Comparison of ENCODE assay signal across 9 mouse cellular contexts in the genomic region with DNA sequence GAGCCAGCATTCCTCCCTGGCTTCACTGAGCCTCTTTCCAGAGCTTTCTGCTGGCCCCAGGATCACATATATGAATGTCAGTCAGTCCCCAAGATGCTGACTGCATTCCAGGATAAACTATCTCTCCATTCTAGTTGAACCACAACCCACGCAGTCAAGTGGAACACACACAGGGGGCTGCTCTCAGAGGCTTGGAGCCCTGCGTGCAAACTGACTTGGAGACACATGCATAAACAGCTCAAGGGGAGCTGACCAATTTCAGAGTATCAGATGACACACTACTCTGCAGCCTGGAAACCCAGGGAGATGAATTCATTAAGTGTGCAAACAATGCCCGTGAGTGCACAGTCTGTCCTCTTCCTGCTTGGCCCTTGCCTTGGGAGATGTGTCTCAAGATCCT. TPM values are rescaled to one million over a fixed set of nuclear protein-coding genes. Genes with fewer than 3 reads are reported as not detected.
DNase-seq lines count a peak whose midpoint lies in the region; ATAC-seq and TF ChIP-seq lines count a peak whose summit lies in the region.
"Had no signal": no experiment of that assay in that cellular context is flagged by ENCODE, and none has a peak within 500 bp of the region (broad histone marks: within the 10 kb centered on the region; RNA-seq: fewer than 3 reads in every experiment).

No protein-coding gene starts in this region.

- 12% methylated on average over 3 of the region's 3 CpGs for whole genome bisulfite sequencing in kidney, embryonic 15.5 days
- 10% methylated on average over 3 of the region's 3 CpGs for WGBS in embryonic facial prominence, embryonic 10.5 days
- WGBS in intestine, postnatal 0 days = 39% methylated on average over 3 of the region's 3 CpGs

- no peaks in the 10 kb centered on the region for H3K27me3 ChIP-seq in kidney, embryonic 15.5 days
- H3K27me3 ChIP-seq in embryonic facial prominence, embryonic 10.5 days (replicated peaks; ENCODE audit: low read depth, poor library complexity, severe bottlenecking) = no peaks in the 10 kb centered on the region
- no peaks in the 10 kb centered on the region for H3K27me3 ChIP-seq in intestine, postnatal 0 days (replicated peaks; ENCODE audit: control insufficient read depth, insufficient read depth, low read length)
- H3K27me3 ChIP-seq: lung, embryonic 15.5 days had no signal

- H3K4me2 ChIP-seq in kidney, embryonic 15.5 days = no peak overlapping the region
- H3K4me2 ChIP-seq in intestine, postnatal 0 days (replicated peaks; ENCODE audit: low read depth) = no peak overlapping the region
- H3K4me2 ChIP-seq: lung, embryonic 15.5 days had no signal

- TF ChIP-seq CTCF in intestine, postnatal 0 days (IDR thresholded peaks at IDR 0.05; ENCODE audit: low read depth) = no peak

- ATAC-seq in kidney, embryonic 15.5 days (replicated peaks; ENCODE audit: low FRiP score) = peak; percentile 81
- peak; percentile 10; the same call in 1 of the 2 replicates for ATAC-seq in intestine, postnatal 0 days

- no peaks in the 10 kb centered on the region for H3K36me3 ChIP-seq in kidney, embryonic 15.5 days
- H3K36me3 ChIP-seq in embryonic facial prominence, embryonic 10.5 days (replicated peaks) = no peaks in the 10 kb centered on the region
- peaks cover 4% of the 10 kb centered on the region; the same call in 1 of the 2 replicates for H3K36me3 ChIP-seq in intestine, postnatal 0 days (ENCODE audit: control insufficient read depth, insufficient read depth)
- H3K36me3 ChIP-seq: lung, embryonic 15.5 days had no signal

- DNase-seq in kidney, adult 9 months = no peak
- peak; percentile 58 for DNase-seq in embryo, embryonic 10 days (ENCODE audit: low spot score)
- DNase-seq in embryonic facial prominence, embryonic 10.5 days (ENCODE audit: low spot score) = peak; percentile 42
- no peak for DNase-seq in cerebellum, adult 11-12 months
- no peak for DNase-seq in layer of hippocampus, adult 9-11 months
- DNase-seq: cerebellum, adult 9-11 months had no signal

- H3K4me3 ChIP-seq in kidney, embryonic 15.5 days (replicated peaks) = no peak overlapping the region
- no peak overlapping the region for H3K4me3 ChIP-seq in embryonic facial prominence, embryonic 10.5 days
- H3K4me3 ChIP-seq in intestine, postnatal 0 days (ENCODE audit: low read depth, low read length) = no peak overlapping the region
- H3K4me3 ChIP-seq: lung, embryonic 15.5 days had no signal

- no peaks in the 10 kb centered on the region for H3K9me3 ChIP-seq in kidney, embryonic 15.5 days (replicated peaks)
- H3K9me3 ChIP-seq in embryonic facial prominence, embryonic 10.5 days = no peaks in the 10 kb centered on the region
- no peaks in the 10 kb centered on the region for H3K9me3 ChIP-seq in intestine, postnatal 0 days (ENCODE audit: control insufficient read depth)
- H3K9me3 ChIP-seq: lung, embryonic 15.5 days had no signal

- no peak overlapping the region for H3K9ac ChIP-seq in kidney, embryonic 15.5 days
- no peak overlapping the region for H3K9ac ChIP-seq in intestine, postnatal 0 days (ENCODE audit: low read depth, low read length)
- H3K9ac ChIP-seq: lung, embryonic 15.5 days had no signal

- H3K27ac ChIP-seq in kidney, embryonic 15.5 days = peak overlapping the region; percentile 74
- H3K27ac ChIP-seq in embryonic facial prominence, embryonic 10.5 days (replicated peaks) = peak overlapping the region; percentile 1; the same call in 1 of the 2 replicates
- no peak overlapping the region for H3K27ac ChIP-seq in intestine, postnatal 0 days (ENCODE audit: low read depth, low read length)
- H3K27ac ChIP-seq: lung, embryonic 15.5 days had no signal

- peaks cover 58% of the 10 kb centered on the region for H3K4me1 ChIP-seq in kidney, embryonic 15.5 days
- peaks cover 56% of the 10 kb centered on the region for H3K4me1 ChIP-seq in embryonic facial prominence, embryonic 10.5 days
- no peaks in the 10 kb centered on the region for H3K4me1 ChIP-seq in intestine, postnatal 0 days (replicated peaks; ENCODE audit: control insufficient read depth, insufficient read depth, low read length)

RNA-seq across cellular contexts. Expression of a gene that starts 54.7 kb away (rescaled TPM):
- 10.1 and 11.9 TPM in 2 replicates for polyA plus RNA-seq in kidney, embryonic 15.5 days (2015; fragmentation: Nextera tagmentation; extraction: Ambion mirVana)
- polyA plus RNA-seq in embryonic facial prominence, embryonic 10.5 days (2016; fragmentation: Nextera tagmentation; extraction: Ambion mirVana) = 5.9 and 6.0 TPM in 2 replicates
- 2.9 and 4.4 TPM in 2 replicates for polyA plus RNA-seq in intestine, postnatal 0 days (2015; fragmentation: Nextera tagmentation; extraction: Ambion mirVana)

Comparison
In these comparisons a context has a peak if more than half of its experiments do, and no peak if none do; other contexts are left out.
1. DNase-seq: peak in embryo, embryonic 10 days (single experiment) and embryonic facial prominence, embryonic 10.5 days (single experiment); none in kidney, adult 9 months (single experiment), cerebellum, adult 11-12 months (single experiment) and layer of hippocampus, adult 9-11 months (single experiment).